Mouse (Mus musculus): ENCODE results near the gene Sp7. TPM values are rescaled to one million over a fixed set of nuclear protein-coding genes. Genes with fewer than 3 reads are reported as not detected.

Sp7 gene
- total RNA-seq, 1 experiment, result 0.09 TPM

GRCm38 (mm10) chr15:102355134-102355870 is 11.7 kb downstream of the Sp7 start:
- H3K9me3 ChIP-seq (ENCODE audit: control insufficient read depth, insufficient read depth, low read depth, low read length), result no peaks in the 10 kb centered on the region
- H3K4me3 ChIP-seq (ENCODE audit: insufficient read depth in 1 of 2, low read depth in 1 of 2, low read length in 2 of 2, poor library complexity in 1 of 2, severe bottlenecking in 1 of 2), result peak overlapping the region; percentile 70 to 85
- in situ Hi-C loops (cut with MboI; ENCODE audit: low sequenced_read_pairs in 2 of 2, unreplicated experiment in 2 of 2), result no loop called here
- H3K27ac ChIP-seq (ENCODE audit: insufficient read depth, low read depth, low read length, poor library complexity, severe bottlenecking), result no peak overlapping the region; the same call in 1 of the 2 replicates
- H3K4me1 ChIP-seq (ENCODE audit: control insufficient read depth in 2 of 2, insufficient read depth in 2 of 2, low read length in 2 of 2, poor library complexity in 1 of 2), result peaks cover 1 to 7% of the 10 kb centered on the region in 2 experiments; a peak in 1 of 4 replicates
- no peak for DNase-seq (ENCODE audit: low read depth, low spot score)
- no peaks in the 10 kb centered on the region for H3K36me3 ChIP-seq (ENCODE audit: control insufficient read depth, insufficient read depth, low read length, poor library complexity, severe bottlenecking)
- TF ChIP-seq MAFK (IDR thresholded peaks at IDR 0.05; ENCODE audit: insufficient read depth, low read depth, low read length) (no peak; the same call in 1 of the 2 replicates), ZNF384 (IDR thresholded peaks at IDR 0.05; ENCODE audit: low read depth, low read length) (no peak), HCFC1 (IDR thresholded peaks at IDR 0.05; ENCODE audit: borderline replicate concordance, insufficient read depth, low read length) (no peak), ZC3H11A (IDR thresholded peaks at IDR 0.05; ENCODE audit: borderline replicate concordance, low read depth, low read length) (no peak), CHD2 (IDR thresholded peaks at IDR 0.05; ENCODE audit: low read depth, low read length) (no peak)
- H3K9ac ChIP-seq (ENCODE audit: insufficient read depth, low read depth, low read length, poor library complexity, severe bottlenecking), result peak overlapping the region; percentile 79

GRCm38 (mm10) chr15:102353986-102354385 is 13.0 kb downstream of the Sp7 start:
- in situ Hi-C loops (cut with MboI; ENCODE audit: low sequenced_read_pairs in 2 of 2, unreplicated experiment in 2 of 2), result no loop called here
- H3K27ac ChIP-seq (ENCODE audit: insufficient read depth, low read depth, low read length, poor library complexity, severe bottlenecking), result no peak overlapping the region
- TF ChIP-seq HCFC1 (IDR thresholded peaks at IDR 0.05; ENCODE audit: borderline replicate concordance, insufficient read depth, low read length) (no peak), CHD2 (IDR thresholded peaks at IDR 0.05; ENCODE audit: low read depth, low read length) (no peak), ZC3H11A (IDR thresholded peaks at IDR 0.05; ENCODE audit: borderline replicate concordance, low read depth, low read length) (no peak), ZNF384 (IDR thresholded peaks at IDR 0.05; ENCODE audit: low read depth, low read length) (no peak), MAFK (IDR thresholded peaks at IDR 0.05; ENCODE audit: insufficient read depth, low read depth, low read length) (no peak)
- no peak overlapping the region for H3K4me3 ChIP-seq (ENCODE audit: insufficient read depth in 1 of 2, low read depth in 1 of 2, low read length in 2 of 2, poor library complexity in 1 of 2, severe bottlenecking in 1 of 2)
- peaks cover 4 to 6% of the 10 kb centered on the region in 2 experiments; a peak in 1 of 4 replicates for H3K4me1 ChIP-seq (ENCODE audit: control insufficient read depth in 2 of 2, insufficient read depth in 2 of 2, low read length in 2 of 2, poor library complexity in 1 of 2)
- no peaks in the 10 kb centered on the region for H3K36me3 ChIP-seq (ENCODE audit: control insufficient read depth, insufficient read depth, low read length, poor library complexity, severe bottlenecking)
- no peaks in the 10 kb centered on the region for H3K9me3 ChIP-seq (ENCODE audit: control insufficient read depth, insufficient read depth, low read depth, low read length)
- no peak for DNase-seq (ENCODE audit: low read depth, low spot score)
- no peak overlapping the region for H3K9ac ChIP-seq (ENCODE audit: insufficient read depth, low read depth, low read length, poor library complexity, severe bottlenecking)

GRCm38 (mm10) chr15:102352177-102352576 is 14.8 kb downstream of the Sp7 start:
- in situ Hi-C loops (cut with MboI; ENCODE audit: low sequenced_read_pairs in 2 of 2, unreplicated experiment in 2 of 2), result no loop called here
- Histone ChIP-seq H3K9ac (ENCODE audit: insufficient read depth, low read depth, low read length, poor library complexity, severe bottlenecking) (no peak overlapping the region), H3K9me3 (ENCODE audit: control insufficient read depth, insufficient read depth, low read depth, low read length) (no peaks in the 10 kb centered on the region), H3K36me3 (ENCODE audit: control insufficient read depth, insufficient read depth, low read length, poor library complexity, severe bottlenecking) (peaks cover 2% of the 10 kb centered on the region), H3K4me3 (ENCODE audit: insufficient read depth in 1 of 2, low read depth in 1 of 2, low read length in 2 of 2, poor library complexity in 1 of 2, severe bottlenecking in 1 of 2) (no peak overlapping the region), H3K4me1 (ENCODE audit: control insufficient read depth in 2 of 2, insufficient read depth in 2 of 2, low read length in 2 of 2, poor library complexity in 1 of 2) (peaks cover 2% of the 10 kb centered on the region in 2 experiments; a peak in 1 of 4 replicates), H3K27ac (ENCODE audit: insufficient read depth, low read depth, low read length, poor library complexity, severe bottlenecking) (no peak overlapping the region)
- TF ChIP-seq HCFC1 (IDR thresholded peaks at IDR 0.05; ENCODE audit: borderline replicate concordance, insufficient read depth, low read length) (no peak), MAFK (IDR thresholded peaks at IDR 0.05; ENCODE audit: insufficient read depth, low read depth, low read length) (no peak), ZC3H11A (IDR thresholded peaks at IDR 0.05; ENCODE audit: borderline replicate concordance, low read depth, low read length) (no peak), CHD2 (IDR thresholded peaks at IDR 0.05; ENCODE audit: low read depth, low read length) (no peak), ZNF384 (IDR thresholded peaks at IDR 0.05; ENCODE audit: low read depth, low read length) (no peak)
- no peak for DNase-seq (ENCODE audit: low read depth, low spot score)

- peaks cover 2% of the 10 kb centered on the region in 2 experiments; a peak in 1 of 4 replicates for H3K4me1 ChIP-seq (ENCODE audit: control insufficient read depth in 2 of 2, insufficient read depth in 2 of 2, low read length in 2 of 2, poor library complexity in 1 of 2)
- no peak for DNase-seq (ENCODE audit: low read depth, low spot score)
- H3K9me3 ChIP-seq (ENCODE audit: control insufficient read depth, insufficient read depth, low read depth, low read length), result no peaks in the 10 kb centered on the region
- peak overlapping the region; percentile 48 to 86 for H3K4me3 ChIP-seq (ENCODE audit: insufficient read depth in 1 of 2, low read depth in 1 of 2, low read length in 2 of 2, poor library complexity in 1 of 2, severe bottlenecking in 1 of 2)
- H3K9ac ChIP-seq (ENCODE audit: insufficient read depth, low read depth, low read length, poor library complexity, severe bottlenecking), result peak overlapping the region; percentile 47; the same call in 1 of the 2 replicates
- TF ChIP-seq HCFC1 (IDR thresholded peaks at IDR 0.05; ENCODE audit: borderline replicate concordance, insufficient read depth, low read length) (no peak), ZNF384 (IDR thresholded peaks at IDR 0.05; ENCODE audit: low read depth, low read length) (peak; percentile 28; the same call in 1 of the 2 replicates)
- peaks cover 10% of the 10 kb centered on the region for H3K36me3 ChIP-seq (ENCODE audit: control insufficient read depth, insufficient read depth, low read length, poor library complexity, severe bottlenecking)
- in situ Hi-C loops (cut with MboI; ENCODE audit: low sequenced_read_pairs in 2 of 2, unreplicated experiment in 2 of 2), result no loop called here
- H3K27ac ChIP-seq (ENCODE audit: insufficient read depth, low read depth, low read length, poor library complexity, severe bottlenecking), result no peak overlapping the region
Measured at GRCm38 (mm10) chr15:102350942-102351291, 16.1 kb downstream of the Sp7 start.
